Mouse (Mus musculus): Measurements from ENCODE around the gene Dis3.

DNA sequence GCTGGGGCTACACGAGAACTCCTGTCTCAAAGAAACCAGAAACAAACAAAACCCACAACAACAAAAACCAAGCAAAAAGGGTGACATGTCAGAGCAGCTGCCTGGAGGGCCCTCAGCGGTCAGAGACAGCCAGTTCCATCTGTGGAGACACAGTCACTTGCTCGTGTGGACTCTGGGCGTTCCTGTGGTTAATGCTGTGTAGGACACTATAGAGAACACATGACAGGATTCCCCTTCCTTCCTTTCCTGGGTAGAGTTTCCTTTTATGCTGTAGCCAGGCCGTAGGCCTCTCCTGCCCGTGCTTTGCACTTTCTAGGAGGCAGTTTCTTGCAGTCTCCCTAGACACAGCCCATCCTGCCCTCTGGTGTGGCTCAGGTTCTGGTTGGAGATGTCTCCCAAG is 9.2 kb upstream of the Dis3 start:
- TF ChIP-seq CTCF (IDR thresholded peaks at IDR 0.05; ENCODE audit: low read depth) (no peak), EP300 (IDR thresholded peaks at IDR 0.05; ENCODE audit: low read depth) (no peak)
